Mouse (Mus musculus) forebrain, embryonic 15.5 days (tissue): Measurements from ENCODE around the gene Gm20604. TPM values are rescaled to one million over a fixed set of nuclear protein-coding genes. Genes with fewer than 3 reads are reported as not detected.
A peak's percentile ranks its signal among the peaks of the same experiment; 100 is the strongest.

Experiments used
- ATAC-seq: fragments of 200-750 bp; cut with Nextera tagmentation; replicated peaks from 2 replicates; pipeline ENCODE4 v1.8.0; 2017; ENCODE audit warnings: mild to moderate bottlenecking, moderate TSS enrichment, moderate library complexity
- H3K27ac ChIP-seq: fragments of 300-500 bp; sonication (generic); replicated peaks from 2 replicates; pipeline ENCODE4 v1.5.1; 2015; ENCODE audit warnings: mild to moderate bottlenecking, inconsistent platforms
- H3K27me3 ChIP-seq: fragments of 300-500 bp; sonication (generic); 2 replicates; pipeline ENCODE4 v1.6.1; 2015; ENCODE audit warnings: inconsistent platforms
- H3K36me3 ChIP-seq: fragments of 300-500 bp; sonication (generic); 2 replicates; pipeline ENCODE4 v1.6.1; 2015; ENCODE audit warnings: mild to moderate bottlenecking, inconsistent platforms
- H3K4me1 ChIP-seq: fragments of 300-500 bp; sonication (generic); 2 replicates; pipeline ENCODE4 v1.6.1; 2015; ENCODE audit warnings: inconsistent platforms
- H3K4me2 ChIP-seq: fragments of 300-500 bp; sonication (generic); replicated peaks from 2 replicates; pipeline ENCODE4 v1.6.1; 2015; ENCODE audit warnings: mild to moderate bottlenecking, inconsistent platforms
- H3K4me3 ChIP-seq: fragments of 300-500 bp; sonication (generic); 2 replicates; pipeline ENCODE4 v1.5.1; 2015; ENCODE audit warnings: mild to moderate bottlenecking, inconsistent platforms
- H3K9ac ChIP-seq: fragments of 300-500 bp; sonication (generic); replicated peaks from 2 replicates; pipeline ENCODE4 v1.6.1; 2015; ENCODE audit warnings: mild to moderate bottlenecking, inconsistent platforms
- H3K9me3 ChIP-seq: fragments of 300-500 bp; sonication (generic); 2 replicates; pipeline ENCODE4 v1.6.1; 2016; ENCODE audit warnings: inconsistent platforms
- WGBS: fragments of 180-500 bp; shearing (Covaris S2); methylation state at CpG from one replicate; pipeline ENCODE4 v1.1.7; 2015; ENCODE audit warnings: mixed read lengths; 5-methylcytosine and 5-hydroxymethylcytosine counted together
- polyA plus RNA-seq: library from polyadenylated mRNA; unstranded; fragments of >200 nt; fragmentation: Nextera tagmentation; extraction: Ambion mirVana; gene quantifications from 2 replicates; pipeline ENCODE4 v1.2.1, GENCODE M21; 2015

The Gm20604 gene
- polyA plus RNA-seq, 1 experiment from 2014 or later, result 37.8 TPM

GRCm38 (mm10) chr12:102761668-102762067 lies 3.2 kb upstream of the Gm20604 start:
- 90% methylated on average over 3 of the region's 3 CpGs for WGBS
- H3K9ac ChIP-seq, result no peak overlapping the region
- no peaks in the 10 kb centered on the region for H3K27me3 ChIP-seq
- peaks cover 23% of the 10 kb centered on the region for H3K4me1 ChIP-seq
- H3K4me3 ChIP-seq, result no peak overlapping the region
- no peak overlapping the region for H3K27ac ChIP-seq
- ATAC-seq, result no peak
- peaks cover 36% of the 10 kb centered on the region for H3K36me3 ChIP-seq
- no peak overlapping the region for H3K4me2 ChIP-seq
- no peaks in the 10 kb centered on the region for H3K9me3 ChIP-seq

- H3K4me1 ChIP-seq, result peaks cover 42% of the 10 kb centered on the region
- no peak for ATAC-seq
- H3K36me3 ChIP-seq, result peaks cover 12% of the 10 kb centered on the region
- H3K27me3 ChIP-seq, result no peaks in the 10 kb centered on the region
- H3K4me3 ChIP-seq, result peak overlapping the region; percentile 94
- H3K9me3 ChIP-seq, result no peaks in the 10 kb centered on the region
- peak overlapping the region; percentile 87 for H3K9ac ChIP-seq
- 2% methylated on average over 5 of the region's 5 CpGs for WGBS
- no peak overlapping the region for H3K27ac ChIP-seq
- peak overlapping the region; percentile 87 for H3K4me2 ChIP-seq
Measured at GRCm38 (mm10) chr12:102758936-102759335, 464 bp upstream of the Gm20604 start.

GRCm38 (mm10) chr12:102757689-102758402 lies 626 bp downstream of the Gm20604 start, which contains the start of the genes Gm28051, Gon7 and Ubr7:
Gm28051 (minus strand) TSS chr12:102757765.
Gon7 (minus strand) TSS chr12:102757803.
Ubr7 (plus strand) TSS chr12:102757967.
- H3K9ac ChIP-seq, result peak within 1 kb of the TSS; percentile 87
- peak within 1 kb of the TSS; percentile 83 for H3K27ac ChIP-seq
- no peaks in the 10 kb centered on the region for H3K9me3 ChIP-seq
- peak within 1 kb of the TSS; percentile 94 for H3K4me3 ChIP-seq
- peak; percentile 98 for ATAC-seq
- H3K36me3 ChIP-seq, result peaks cover 8% of the 10 kb centered on the region; the same call in 1 of the 2 replicates
- H3K27me3 ChIP-seq, result no peaks in the 10 kb centered on the region
- H3K4me1 ChIP-seq, result peaks cover 42% of the 10 kb centered on the region
- under 1% methylated on average over 73 of the region's 73 CpGs for WGBS
- peak within 1 kb of the TSS; percentile 87 for H3K4me2 ChIP-seq

GRCm38 (mm10) chr12:102757055-102757688 lies 1.3 kb downstream of the Gm20604 start:
- Histone ChIP-seq H3K9me3 (no peaks in the 10 kb centered on the region), H3K27ac (peak overlapping the region; percentile 83), H3K9ac (peak overlapping the region; percentile 54), H3K27me3 (no peaks in the 10 kb centered on the region), H3K4me1 (peaks cover 42% of the 10 kb centered on the region), H3K4me3 (peak overlapping the region; percentile 94), H3K36me3 (peaks cover 3% of the 10 kb centered on the region; the same call in 1 of the 2 replicates), H3K4me2 (peak overlapping the region; percentile 67)
- 2% methylated on average over 46 of the region's 46 CpGs for WGBS
- ATAC-seq, result no peak

GRCm38 (mm10) chr12:102756304-102756703 lies 2.2 kb downstream of the Gm20604 start:
- Histone ChIP-seq H3K27me3 (no peaks in the 10 kb centered on the region), H3K27ac (no peak overlapping the region), H3K36me3 (peaks cover 2% of the 10 kb centered on the region; the same call in 1 of the 2 replicates), H3K4me3 (peak overlapping the region; percentile 94), H3K9me3 (no peaks in the 10 kb centered on the region), H3K4me1 (peaks cover 42% of the 10 kb centered on the region), H3K4me2 (peak overlapping the region; percentile 67), H3K9ac (peak overlapping the region; percentile 54; the same call in 1 of the 2 replicates)
- WGBS, result 87% methylated on average over 7 of the region's 7 CpGs
- no peak for ATAC-seq

- no peak for ATAC-seq
- no peak overlapping the region for H3K9ac ChIP-seq
- H3K36me3 ChIP-seq, result peaks cover 9% of the 10 kb centered on the region; the same call in 1 of the 2 replicates
- H3K27ac ChIP-seq, result no peak overlapping the region
- H3K4me1 ChIP-seq, result peaks cover 11% of the 10 kb centered on the region
- WGBS, result 91% methylated on average over 3 of the region's 3 CpGs
- H3K27me3 ChIP-seq, result no peaks in the 10 kb centered on the region
- no peak overlapping the region for H3K4me2 ChIP-seq
- no peak overlapping the region for H3K4me3 ChIP-seq
- no peaks in the 10 kb centered on the region for H3K9me3 ChIP-seq
Measured at GRCm38 (mm10) chr12:102748256-102748655, 10.2 kb downstream of the Gm20604 start.

GRCm38 (mm10) chr12:102744839-102745238 lies 13.6 kb downstream of the Gm20604 start:
- no peak for ATAC-seq
- no peaks in the 10 kb centered on the region for H3K9me3 ChIP-seq
- H3K27me3 ChIP-seq, result no peaks in the 10 kb centered on the region
- no peak overlapping the region for H3K27ac ChIP-seq
- H3K4me2 ChIP-seq, result peak overlapping the region; percentile 86; the same call in 1 of the 2 replicates
- 53% methylated on average over 6 of the region's 6 CpGs for WGBS
- peaks cover 26% of the 10 kb centered on the region for H3K4me1 ChIP-seq
- H3K4me3 ChIP-seq, result 0 out of 2 replicates have a peak overlapping the region, but pooled peaks have one; percentile 74
- no peak overlapping the region for H3K9ac ChIP-seq
- peaks cover 9% of the 10 kb centered on the region; the same call in 1 of the 2 replicates for H3K36me3 ChIP-seq

GRCm38 (mm10) chr12:102743589-102744574 lies 14.6 kb downstream of the Gm20604 start, which contains the start of the genes Moap1 and Tmem251:
Moap1 (minus strand) TSS chr12:102743661.
Tmem251 (plus strand) TSS chr12:102743762.
- ATAC-seq, result peak; percentile 98
- WGBS, result under 1% methylated on average over 58 of the region's 63 CpGs
- H3K9ac ChIP-seq, result peak within 1 kb of the TSS; percentile 83
- H3K4me3 ChIP-seq, result peak within 1 kb of the TSS; percentile 74
- H3K4me1 ChIP-seq, result peaks cover 26% of the 10 kb centered on the region
- no peaks in the 10 kb centered on the region for H3K9me3 ChIP-seq
- no peaks in the 10 kb centered on the region for H3K27me3 ChIP-seq
- H3K36me3 ChIP-seq, result peaks cover 9% of the 10 kb centered on the region; the same call in 1 of the 2 replicates
- peak within 1 kb of the TSS; percentile 92 for H3K27ac ChIP-seq
- peak within 1 kb of the TSS; percentile 86 for H3K4me2 ChIP-seq

- no peaks in the 10 kb centered on the region for H3K9me3 ChIP-seq
- ATAC-seq, result peak; percentile 79; the same call in 1 of the 2 replicates
- H3K4me2 ChIP-seq, result peak overlapping the region; percentile 86
- H3K9ac ChIP-seq, result peak overlapping the region; percentile 83
- H3K36me3 ChIP-seq, result peaks cover 5% of the 10 kb centered on the region; the same call in 1 of the 2 replicates
- H3K27ac ChIP-seq, result peak overlapping the region; percentile 92
- under 1% methylated on average over 33 of the region's 33 CpGs for WGBS
- peaks cover 26% of the 10 kb centered on the region for H3K4me1 ChIP-seq
- no peaks in the 10 kb centered on the region for H3K27me3 ChIP-seq
- peak overlapping the region; percentile 74 for H3K4me3 ChIP-seq
Measured at GRCm38 (mm10) chr12:102743036-102743588, 15.4 kb downstream of the Gm20604 start.

GRCm38 (mm10) chr12:102742056-102742455 lies 16.4 kb downstream of the Gm20604 start:
- 89% methylated on average over 7 of the region's 7 CpGs for WGBS
- ATAC-seq, result no peak
- Histone ChIP-seq H3K27me3 (no peaks in the 10 kb centered on the region), H3K4me1 (peaks cover 26% of the 10 kb centered on the region), H3K4me3 (no peak overlapping the region), H3K4me2 (0 out of 2 replicates have a peak overlapping the region, but pooled peaks have one; percentile 86), H3K27ac (no peak overlapping the region), H3K9ac (no peak overlapping the region), H3K9me3 (no peaks in the 10 kb centered on the region), H3K36me3 (peaks cover 4% of the 10 kb centered on the region; the same call in 1 of the 2 replicates)

GRCm38 (mm10) chr12:102740285-102740684 lies 18.2 kb downstream of the Gm20604 start:
- peaks cover 26% of the 10 kb centered on the region for H3K4me1 ChIP-seq

More at GRCm38 (mm10) chr12:102740285-102740684, 18.2 kb downstream of the Gm20604 start:
- ATAC-seq, result no peak
- no peaks in the 10 kb centered on the region for H3K36me3 ChIP-seq
- no peak overlapping the region for H3K27ac ChIP-seq
- no peaks in the 10 kb centered on the region for H3K27me3 ChIP-seq
- no peak overlapping the region for H3K4me3 ChIP-seq
- 67% methylated on average over 3 of the region's 3 CpGs for WGBS
- no peaks in the 10 kb centered on the region for H3K9me3 ChIP-seq
- H3K9ac ChIP-seq, result no peak overlapping the region
- H3K4me2 ChIP-seq, result no peak overlapping the region
